Mouse (Mus musculus): ENCODE results near the gene Adad2. TPM values are rescaled to one million over a fixed set of nuclear protein-coding genes. Genes with fewer than 3 reads are reported as not detected.

The Adad2 gene
- polyA plus RNA-seq, 1 experiment = not detected

DNA sequence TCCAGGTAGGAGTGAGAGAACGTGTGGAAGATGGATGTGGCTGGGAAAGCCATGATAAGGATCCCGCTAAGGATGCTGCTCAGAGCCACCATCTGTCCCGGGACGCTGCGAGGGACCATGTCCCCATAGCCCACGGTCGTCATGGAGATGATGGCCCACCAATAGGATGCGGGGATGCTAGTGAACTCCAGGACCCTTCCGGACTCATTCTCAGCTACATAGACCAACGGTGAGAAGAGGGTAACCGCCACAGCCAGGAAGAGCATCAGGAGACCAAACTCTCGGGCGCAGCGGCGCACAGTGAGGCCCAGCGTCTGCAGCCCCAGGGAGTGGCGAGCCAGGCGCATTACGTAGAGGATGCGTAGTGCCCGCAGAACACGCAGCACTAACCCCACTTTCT lies 13.2 kb downstream of the Adad2 start:
- H3K79me2 ChIP-seq (ENCODE audit: control insufficient read depth, insufficient read depth) = no peaks in the 10 kb centered on the region
- H3ac ChIP-seq (ENCODE audit: control insufficient read depth, insufficient read length) = no peak overlapping the region
- no peak overlapping the region for H3K4me3 ChIP-seq
- TF ChIP-seq E2F4 (IDR thresholded peaks at IDR 0.05; ENCODE audit: insufficient read depth) (no peak), POLR2AphosphoS2 (IDR thresholded peaks at IDR 0.05; ENCODE audit: insufficient read length, low read depth) (no peak), TCF12 (IDR thresholded peaks at IDR 0.05; ENCODE audit: insufficient read depth, poor library complexity, severe bottlenecking) (no peak), MYOG (IDR thresholded peaks at IDR 0.05; ENCODE audit: control insufficient read depth in 1 of 3, insufficient read depth in 1 of 3, insufficient read length in 2 of 3, low read depth in 2 of 3) (no peak), SRF (IDR thresholded peaks at IDR 0.05; ENCODE audit: control insufficient read depth, insufficient read length, low read depth) (no peak), USF1 (IDR thresholded peaks at IDR 0.05; ENCODE audit: low read depth) (no peak), REST (IDR thresholded peaks at IDR 0.05; ENCODE audit: insufficient read depth, insufficient read length) (no peak), MAX (IDR thresholded peaks at IDR 0.05; ENCODE audit: low read depth) (no peak)
- H3K4me2 ChIP-seq (ENCODE audit: low read depth) = no peak overlapping the region
- peaks cover 91% of the 10 kb centered on the region for H3K27me3 ChIP-seq (ENCODE audit: control insufficient read depth, insufficient read depth, insufficient read length)
- no peaks in the 10 kb centered on the region for H3K36me3 ChIP-seq (ENCODE audit: control insufficient read depth, insufficient read depth)

DNA sequence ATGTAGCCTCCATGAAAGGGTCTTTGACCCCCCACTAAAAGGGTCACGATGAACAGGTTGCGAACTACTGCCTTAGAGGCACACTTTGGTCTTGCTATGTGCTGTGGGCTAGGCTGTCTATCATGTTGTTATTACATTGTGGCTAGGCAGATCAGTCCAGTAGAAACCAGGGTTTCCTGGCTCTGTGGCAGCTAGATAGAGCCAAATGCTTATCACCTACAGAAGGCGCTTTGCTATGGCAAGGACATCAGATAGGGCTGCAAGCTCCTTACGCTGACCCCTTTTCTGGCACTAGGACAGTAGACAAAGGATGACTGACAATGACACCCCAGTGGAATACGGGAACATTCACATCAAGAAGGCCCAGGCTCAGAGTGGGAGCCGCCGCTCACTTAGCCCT lies 14.7 kb downstream of the Adad2 start:
- H3K79me2 ChIP-seq (ENCODE audit: control insufficient read depth, insufficient read depth) = no peaks in the 10 kb centered on the region
- no peak overlapping the region for H3K4me3 ChIP-seq
- no peaks in the 10 kb centered on the region for H3K36me3 ChIP-seq (ENCODE audit: control insufficient read depth, insufficient read depth)
- no peak for TF ChIP-seq USF1 (IDR thresholded peaks at IDR 0.05; ENCODE audit: low read depth)
- TF ChIP-seq MYOG (IDR thresholded peaks at IDR 0.05; ENCODE audit: control insufficient read depth in 1 of 3, insufficient read depth in 1 of 3, insufficient read length in 2 of 3, low read depth in 2 of 3) = no peak
- TF ChIP-seq POLR2A (IDR thresholded peaks at IDR 0.05; ENCODE audit: insufficient read length, low read depth) = no peak
- TF ChIP-seq CEBPB (IDR thresholded peaks at IDR 0.05; ENCODE audit: insufficient read depth, poor library complexity, severe bottlenecking) = no peak
- no peak for TF ChIP-seq POLR2AphosphoS2 (IDR thresholded peaks at IDR 0.05; ENCODE audit: insufficient read length, low read depth)
- TF ChIP-seq SRF (IDR thresholded peaks at IDR 0.05; ENCODE audit: control insufficient read depth, insufficient read length, low read depth) = no peak
- no peak for TF ChIP-seq TCF3 (IDR thresholded peaks at IDR 0.05; ENCODE audit: insufficient read length, low read depth)
- TF ChIP-seq REST (IDR thresholded peaks at IDR 0.05; ENCODE audit: insufficient read depth, insufficient read length) = no peak
- no peak for TF ChIP-seq MYOD1 (IDR thresholded peaks at IDR 0.05; ENCODE audit: control insufficient read depth in 1 of 3, insufficient read length in 2 of 3, low read depth in 2 of 3)
- H3K4me2 ChIP-seq (ENCODE audit: low read depth) = no peak overlapping the region
- H3ac ChIP-seq (ENCODE audit: control insufficient read depth, insufficient read length) = no peak overlapping the region
- H3K27me3 ChIP-seq (ENCODE audit: control insufficient read depth, insufficient read depth, insufficient read length) = peaks cover 90% of the 10 kb centered on the region

DNA sequence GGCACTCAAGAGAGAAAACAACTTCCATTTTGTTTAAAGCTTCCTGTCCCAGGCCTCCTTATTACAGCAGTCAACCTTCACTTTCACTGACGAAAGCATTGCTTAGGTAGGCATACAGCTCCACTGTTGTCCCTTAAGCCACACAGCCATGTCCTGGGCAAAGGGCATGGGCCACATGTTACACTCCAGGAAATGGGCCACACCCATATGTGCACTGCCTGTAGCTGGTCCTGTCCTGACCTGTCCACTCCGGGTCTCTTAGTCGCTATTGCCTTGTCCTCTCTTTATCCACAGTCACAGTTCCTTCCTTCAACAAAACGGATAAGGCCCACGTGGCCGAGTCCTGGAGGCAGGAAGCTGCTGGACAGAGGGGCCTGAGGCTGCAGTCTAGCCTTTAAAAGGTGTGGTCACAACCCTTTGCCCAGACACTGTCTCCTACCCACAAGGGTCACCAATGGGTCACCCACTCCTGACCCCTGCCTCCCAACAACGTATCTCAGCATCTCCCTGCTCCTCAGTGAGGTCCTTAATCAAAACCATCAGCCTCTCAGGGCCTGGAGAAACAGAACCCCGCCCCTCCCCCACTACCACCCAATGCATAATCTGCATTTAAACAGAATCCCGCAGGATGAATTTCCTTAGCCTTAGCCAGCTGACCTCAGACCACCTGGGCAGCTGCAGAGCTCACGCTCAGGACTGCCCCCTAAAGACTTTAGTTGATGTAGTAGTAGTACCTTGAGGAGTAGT lies 15.2 kb downstream of the Adad2 start:
- TF ChIP-seq POLR2AphosphoS2 (IDR thresholded peaks at IDR 0.05; ENCODE audit: insufficient read length, low read depth) (no peak), E2F4 (IDR thresholded peaks at IDR 0.05; ENCODE audit: insufficient read depth) (no peak)
- H3K4me2 ChIP-seq (ENCODE audit: low read depth) = no peak overlapping the region
- H3K27me3 ChIP-seq (ENCODE audit: control insufficient read depth, insufficient read depth, insufficient read length) = peaks cover 89% of the 10 kb centered on the region
- H3K4me3 ChIP-seq = no peak overlapping the region
- H3ac ChIP-seq (ENCODE audit: control insufficient read depth, insufficient read length) = no peak overlapping the region
- no peaks in the 10 kb centered on the region for H3K36me3 ChIP-seq (ENCODE audit: control insufficient read depth, insufficient read depth)
- no peaks in the 10 kb centered on the region for H3K79me2 ChIP-seq (ENCODE audit: control insufficient read depth, insufficient read depth)

DNA sequence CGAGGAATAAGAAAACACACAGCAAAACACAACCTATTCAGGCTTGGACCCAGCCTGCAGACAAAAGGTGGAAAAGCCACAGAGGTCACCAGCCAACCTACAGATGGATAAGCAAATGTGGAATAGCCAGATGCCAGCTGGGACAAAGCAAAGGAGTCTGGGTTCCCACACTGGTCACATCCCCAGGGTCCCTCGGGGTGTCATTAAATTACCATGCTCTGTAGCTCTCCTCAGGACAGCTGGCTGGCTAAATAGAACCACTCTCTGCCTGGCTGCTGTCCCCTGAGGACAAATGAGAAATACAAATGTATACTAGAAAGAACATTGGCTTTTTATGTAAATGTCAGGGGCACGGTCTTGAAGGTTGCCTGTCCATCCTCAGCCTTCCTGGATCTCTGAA lies 18.3 kb downstream of the Adad2 start:
- Histone ChIP-seq H3K79me2 (ENCODE audit: control insufficient read depth, insufficient read depth) (no peaks in the 10 kb centered on the region), H3K4me3 (no peak overlapping the region), H3K27me3 (ENCODE audit: control insufficient read depth, insufficient read depth, insufficient read length) (peaks cover 91% of the 10 kb centered on the region), H3ac (ENCODE audit: control insufficient read depth, insufficient read length) (no peak overlapping the region), H3K36me3 (ENCODE audit: control insufficient read depth, insufficient read depth) (no peaks in the 10 kb centered on the region), H3K4me2 (ENCODE audit: low read depth) (no peak overlapping the region)
- TF ChIP-seq REST (IDR thresholded peaks at IDR 0.05; ENCODE audit: insufficient read depth, insufficient read length) (no peak), POLR2A (IDR thresholded peaks at IDR 0.05; ENCODE audit: insufficient read length, low read depth) (no peak), MYOD1 (IDR thresholded peaks at IDR 0.05; ENCODE audit: control insufficient read depth in 1 of 3, insufficient read length in 2 of 3, low read depth in 2 of 3) (no peak), POLR2AphosphoS2 (IDR thresholded peaks at IDR 0.05; ENCODE audit: insufficient read length, low read depth) (no peak), E2F4 (IDR thresholded peaks at IDR 0.05; ENCODE audit: insufficient read depth) (no peak), TCF12 (IDR thresholded peaks at IDR 0.05; ENCODE audit: insufficient read depth, poor library complexity, severe bottlenecking) (no peak), MYOG (IDR thresholded peaks at IDR 0.05; ENCODE audit: control insufficient read depth in 1 of 3, insufficient read depth in 1 of 3, insufficient read length in 2 of 3, low read depth in 2 of 3) (no peak), CEBPB (IDR thresholded peaks at IDR 0.05; ENCODE audit: insufficient read depth, poor library complexity, severe bottlenecking) (no peak), MAX (IDR thresholded peaks at IDR 0.05; ENCODE audit: low read depth) (no peak), SRF (IDR thresholded peaks at IDR 0.05; ENCODE audit: control insufficient read depth, insufficient read length, low read depth) (no peak), USF1 (IDR thresholded peaks at IDR 0.05; ENCODE audit: low read depth) (no peak), TCF3 (IDR thresholded peaks at IDR 0.05; ENCODE audit: insufficient read length, low read depth) (no peak)

DNA sequence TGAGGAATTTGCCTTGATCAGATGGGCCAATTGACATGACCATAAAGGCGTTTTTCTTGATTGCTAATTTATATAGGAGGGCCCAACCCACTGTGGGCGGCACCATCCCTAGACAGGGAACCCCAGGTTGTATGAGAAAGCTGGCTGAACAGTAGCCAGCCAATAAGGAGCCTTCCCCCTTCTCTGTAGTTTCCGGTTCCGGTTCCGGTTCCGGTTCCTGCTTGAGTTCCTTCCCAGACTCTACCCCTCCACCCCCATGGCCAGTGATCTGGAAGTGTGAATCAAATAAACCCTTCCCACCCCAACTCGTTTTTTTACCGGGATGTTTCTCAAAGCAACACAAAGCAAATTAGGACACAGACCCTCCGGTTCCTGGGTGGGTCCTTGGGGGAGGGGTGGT lies 19.7 kb downstream of the Adad2 start:
- Histone ChIP-seq H3ac (ENCODE audit: control insufficient read depth, insufficient read length) (no peak overlapping the region), H3K4me2 (ENCODE audit: low read depth) (no peak overlapping the region), H3K27me3 (ENCODE audit: control insufficient read depth, insufficient read depth, insufficient read length) (peaks cover 91% of the 10 kb centered on the region), H3K79me2 (ENCODE audit: control insufficient read depth, insufficient read depth) (no peaks in the 10 kb centered on the region), H3K4me3 (no peak overlapping the region), H3K36me3 (ENCODE audit: control insufficient read depth, insufficient read depth) (no peaks in the 10 kb centered on the region)
- no peak for TF ChIP-seq MYOD1 (IDR thresholded peaks at IDR 0.05; ENCODE audit: control insufficient read depth in 1 of 3, insufficient read length in 2 of 3, low read depth in 2 of 3)
- no peak for TF ChIP-seq SRF (IDR thresholded peaks at IDR 0.05; ENCODE audit: control insufficient read depth, insufficient read length, low read depth)
- TF ChIP-seq E2F4 (IDR thresholded peaks at IDR 0.05; ENCODE audit: insufficient read depth) = no peak
- TF ChIP-seq CEBPB (IDR thresholded peaks at IDR 0.05; ENCODE audit: insufficient read depth, poor library complexity, severe bottlenecking) = no peak
- no peak for TF ChIP-seq TCF12 (IDR thresholded peaks at IDR 0.05; ENCODE audit: insufficient read depth, poor library complexity, severe bottlenecking)
- no peak for TF ChIP-seq MAX (IDR thresholded peaks at IDR 0.05; ENCODE audit: low read depth)
- TF ChIP-seq TCF3 (IDR thresholded peaks at IDR 0.05; ENCODE audit: insufficient read length, low read depth) = no peak
- no peak for TF ChIP-seq POLR2AphosphoS2 (IDR thresholded peaks at IDR 0.05; ENCODE audit: insufficient read length, low read depth)
- TF ChIP-seq POLR2A (IDR thresholded peaks at IDR 0.05; ENCODE audit: insufficient read length, low read depth) = no peak
- no peak for TF ChIP-seq REST (IDR thresholded peaks at IDR 0.05; ENCODE audit: insufficient read depth, insufficient read length)
- TF ChIP-seq MYOG (IDR thresholded peaks at IDR 0.05; ENCODE audit: control insufficient read depth in 1 of 3, insufficient read depth in 1 of 3, insufficient read length in 2 of 3, low read depth in 2 of 3) = no peak
- no peak for TF ChIP-seq USF1 (IDR thresholded peaks at IDR 0.05; ENCODE audit: low read depth)
